Mouse (Mus musculus) right cerebral cortex, postnatal 14 days (tissue): ENCODE data around the gene Krt32.

Source experiments
- DNase-seq: peaks from one replicate; pipeline ENCODE4 v3.0.0; 2022

The Krt32 gene

DNA sequence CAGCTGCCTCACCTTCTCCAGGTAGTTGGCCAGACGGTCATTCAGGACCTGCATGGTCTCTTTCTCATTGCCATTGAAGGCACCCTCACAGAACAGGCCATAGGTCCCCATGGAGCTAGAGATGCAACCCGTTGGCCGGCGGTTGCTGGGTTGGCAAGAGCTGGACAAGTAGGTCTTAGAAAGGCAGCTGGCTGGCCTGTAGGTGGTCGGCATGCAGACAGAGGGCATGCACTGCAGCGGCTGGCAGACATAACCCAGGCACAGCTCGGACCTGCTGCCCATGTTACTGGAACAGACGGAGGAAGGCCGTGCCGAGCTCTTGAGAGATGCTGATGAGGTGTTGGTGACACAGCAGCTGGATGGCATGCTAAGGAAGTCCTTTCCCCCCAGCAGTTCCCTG lies at the start of gene Krt32:
Krt32 (minus strand) TSS at position 366 of the 400 bp plus-strand sequence.
- DNase-seq: no peak

DNA sequence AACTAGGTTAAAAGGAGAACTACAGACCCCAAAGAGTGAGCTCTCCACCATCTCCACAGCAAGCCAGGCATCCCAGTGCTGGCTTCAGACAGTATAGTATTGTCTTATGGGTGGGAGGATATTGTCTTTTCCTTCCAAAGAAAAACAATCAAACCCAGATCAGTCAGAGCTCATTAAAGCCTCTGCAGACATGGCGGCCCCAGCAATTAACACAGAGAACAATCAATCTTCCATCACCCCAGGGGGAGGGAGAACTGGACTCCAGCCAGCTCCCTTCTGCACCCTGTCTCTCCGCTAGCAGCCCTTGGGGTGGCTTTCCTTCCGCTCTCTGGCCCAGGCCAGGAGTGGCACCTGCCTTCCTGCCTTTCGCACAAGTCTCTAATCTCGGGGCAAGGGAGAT lies 49.7 kb upstream of the Krt32 start:
- no peak for DNase-seq

DNA sequence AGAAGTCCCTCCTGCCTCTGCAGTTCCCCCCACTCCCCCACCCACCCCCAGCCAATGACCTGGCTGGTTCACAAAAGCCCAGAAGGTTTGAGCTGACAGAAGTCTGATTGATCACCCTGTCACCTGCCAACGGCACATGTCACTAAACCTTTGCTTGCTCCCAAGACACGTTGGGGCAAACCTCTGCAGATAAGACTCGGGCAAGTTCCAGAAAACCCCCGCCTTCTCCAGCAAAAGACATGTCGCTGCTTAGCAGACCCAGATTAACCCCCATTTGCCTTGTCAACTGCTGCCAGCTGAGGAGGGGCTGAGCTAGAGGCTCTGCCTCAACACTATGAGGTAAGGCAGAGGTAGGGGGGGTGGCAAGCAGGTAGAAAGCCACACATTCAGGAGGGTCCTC lies 48.5 kb upstream of the Krt32 start:
- no peak for DNase-seq

DNA sequence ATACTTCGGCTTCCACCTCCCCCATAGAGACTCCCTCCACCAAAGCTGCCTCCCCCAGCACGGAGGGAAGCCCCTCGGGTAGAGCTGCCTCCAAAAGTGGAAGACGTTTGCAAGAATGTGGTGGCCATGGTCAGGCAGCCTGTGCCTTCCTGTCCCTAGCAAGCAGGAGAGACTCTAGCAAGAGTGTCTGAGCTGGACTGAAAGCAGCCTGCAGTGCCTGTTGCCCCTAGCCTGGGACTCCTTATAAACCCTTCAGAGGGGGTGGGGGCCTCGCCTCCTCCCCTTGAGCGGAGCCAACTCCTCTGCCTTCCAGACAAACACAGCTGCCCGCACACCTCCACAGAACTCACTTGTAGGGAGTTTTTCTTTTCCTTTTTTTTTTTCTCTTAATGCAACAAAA lies 47.7 kb upstream of the Krt32 start, which contains the start of gene Krt15:
Krt15 (minus strand) TSS at position 198 of the 400 bp plus-strand sequence.
- DNase-seq: no peak

DNA sequence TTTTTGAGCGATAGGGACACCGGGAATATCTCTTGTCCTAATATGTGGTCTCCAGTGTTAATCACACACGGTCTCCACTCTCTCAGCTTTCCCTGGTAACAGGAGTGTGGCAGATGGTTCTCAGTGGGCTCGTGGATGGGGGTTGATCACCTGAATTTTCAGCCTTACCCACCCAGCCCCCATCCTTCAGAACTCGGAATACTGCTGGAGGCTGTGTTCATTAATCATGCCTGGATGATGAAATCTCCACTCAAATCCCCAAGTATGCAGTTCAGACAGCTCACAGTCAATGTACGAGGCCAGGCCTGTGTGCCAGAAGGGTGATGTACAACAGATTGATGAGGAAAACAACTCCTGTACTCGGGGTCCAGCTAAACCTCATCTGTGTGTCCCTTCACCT lies 36.9 kb upstream of the Krt32 start:
- DNase-seq: no peak

DNA sequence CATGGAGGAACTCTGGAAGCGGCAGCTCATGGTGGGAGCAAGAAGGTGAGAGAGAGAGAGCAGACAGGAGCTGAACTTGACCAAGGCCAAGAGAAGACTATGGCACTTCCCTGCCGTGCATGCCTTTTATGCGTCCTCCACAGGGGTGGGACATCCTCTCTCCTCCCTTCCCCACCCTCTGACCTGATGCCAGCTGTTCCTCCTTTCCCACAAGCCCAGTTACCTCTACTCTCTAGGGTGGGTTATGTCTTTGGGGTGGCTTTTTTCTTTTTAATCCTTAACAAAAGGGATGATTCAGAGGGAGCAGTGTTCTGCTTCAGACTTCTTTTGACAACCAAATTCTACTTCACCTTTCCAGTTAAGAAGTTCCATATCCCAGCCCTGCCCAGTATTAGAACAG lies 33.4 kb upstream of the Krt32 start, which contains the start of gene Krt13:
Krt13 (minus strand) TSS at position 101 of the 400 bp plus-strand sequence.
- DNase-seq: no peak

DNA sequence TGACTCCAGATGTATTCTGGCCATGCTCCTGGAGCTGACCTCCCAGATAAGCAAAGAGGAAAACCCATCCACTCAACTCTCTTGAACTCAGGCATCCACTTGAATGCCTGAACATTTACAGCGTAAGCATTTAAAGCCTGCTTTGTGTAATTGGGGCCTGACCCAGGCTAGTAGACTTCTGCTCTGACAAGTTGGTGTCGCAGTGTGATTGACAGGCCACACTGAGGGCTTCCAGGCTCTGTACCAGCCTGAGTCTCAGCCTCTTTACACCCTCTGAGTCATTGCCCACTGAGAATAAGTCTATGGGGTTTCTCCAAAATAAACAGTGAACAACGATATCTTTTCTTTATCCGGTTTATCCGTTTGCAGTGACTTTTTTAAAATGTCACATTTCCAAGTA lies 32.3 kb upstream of the Krt32 start:
- DNase-seq: no peak

DNA sequence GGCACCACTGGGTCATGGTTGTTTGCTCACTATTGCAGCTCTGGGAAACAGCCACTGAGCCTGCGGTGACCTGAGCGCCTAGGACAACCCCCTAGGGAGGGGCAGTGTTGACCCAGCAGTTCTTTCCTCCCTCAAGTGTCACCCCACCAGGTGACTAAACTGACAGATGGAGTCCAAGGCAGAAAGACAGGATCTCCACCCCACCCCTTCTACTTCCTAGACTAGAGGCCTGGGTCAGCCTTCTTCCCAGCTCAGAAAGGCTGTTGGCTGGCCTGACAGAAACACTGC lies 25.7 kb upstream of the Krt32 start:
- no peak for DNase-seq

DNA sequence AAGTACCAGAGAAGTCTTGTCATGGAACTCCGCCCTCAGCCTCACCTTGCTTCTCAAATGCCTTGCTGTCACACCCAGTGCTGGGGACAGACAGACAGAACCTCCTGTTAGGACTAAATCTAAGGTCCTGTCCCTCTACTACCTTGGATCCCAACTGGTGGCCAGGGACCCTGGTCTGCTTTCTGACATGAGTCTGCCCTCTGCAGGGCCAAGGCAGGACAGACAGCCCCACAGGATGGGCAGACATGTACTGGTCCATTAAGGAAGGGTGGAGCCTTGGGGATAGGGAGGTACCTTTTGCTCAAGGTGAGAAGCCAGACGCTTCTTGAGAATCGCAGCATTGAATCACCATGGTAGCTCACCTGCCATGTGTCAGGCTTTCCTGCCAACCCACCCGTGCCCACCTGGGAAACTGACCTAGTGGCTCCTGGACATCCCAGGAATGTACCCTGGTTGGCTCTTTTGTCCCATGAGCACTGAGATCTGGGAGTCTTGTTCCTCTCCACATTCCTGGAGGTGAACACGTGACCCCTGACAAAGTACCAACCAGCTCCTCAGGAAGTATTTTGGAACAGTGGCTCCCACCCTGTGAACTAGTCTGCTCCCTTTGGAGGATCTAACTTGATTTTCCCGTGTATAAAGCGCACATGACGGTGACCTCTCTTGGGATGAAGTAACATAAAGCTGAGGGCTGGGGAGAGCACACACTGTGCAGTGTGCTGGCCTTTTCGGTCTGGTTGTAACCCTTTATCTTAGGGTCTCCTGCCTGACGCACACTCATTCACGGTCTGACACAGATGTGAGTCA lies 25.1 kb upstream of the Krt32 start:
- DNase-seq: no peak

DNA sequence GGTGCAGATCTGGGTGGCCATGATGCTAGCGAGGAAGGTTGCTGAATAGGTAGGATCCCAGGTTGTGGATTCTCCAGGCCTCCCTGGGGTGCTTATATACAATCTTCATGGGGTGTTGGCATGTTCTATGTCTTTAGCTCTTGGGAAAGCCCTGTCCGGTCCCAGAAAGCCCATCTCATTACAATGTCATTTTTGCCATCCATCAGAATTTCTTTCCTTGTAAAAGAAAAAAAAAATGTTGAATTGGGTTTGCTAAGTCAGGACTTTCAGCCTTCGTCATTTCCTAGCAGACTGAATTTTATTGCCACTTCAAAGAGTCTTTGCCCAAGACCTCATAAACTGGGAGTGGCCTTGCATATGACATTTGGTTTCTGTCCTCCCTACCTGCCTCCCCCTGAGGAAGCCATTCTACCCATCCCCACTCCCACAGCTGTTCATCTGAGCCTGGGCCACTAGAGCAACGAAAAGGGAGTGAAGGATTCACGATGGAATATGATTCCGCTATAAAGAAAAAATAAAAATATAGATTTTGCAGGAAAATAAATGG lies 17.6 kb upstream of the Krt32 start, which contains the start of gene Krt36:
Krt36 (minus strand) TSS at position 51 of the 547 bp plus-strand sequence.
- DNase-seq: no peak

DNA sequence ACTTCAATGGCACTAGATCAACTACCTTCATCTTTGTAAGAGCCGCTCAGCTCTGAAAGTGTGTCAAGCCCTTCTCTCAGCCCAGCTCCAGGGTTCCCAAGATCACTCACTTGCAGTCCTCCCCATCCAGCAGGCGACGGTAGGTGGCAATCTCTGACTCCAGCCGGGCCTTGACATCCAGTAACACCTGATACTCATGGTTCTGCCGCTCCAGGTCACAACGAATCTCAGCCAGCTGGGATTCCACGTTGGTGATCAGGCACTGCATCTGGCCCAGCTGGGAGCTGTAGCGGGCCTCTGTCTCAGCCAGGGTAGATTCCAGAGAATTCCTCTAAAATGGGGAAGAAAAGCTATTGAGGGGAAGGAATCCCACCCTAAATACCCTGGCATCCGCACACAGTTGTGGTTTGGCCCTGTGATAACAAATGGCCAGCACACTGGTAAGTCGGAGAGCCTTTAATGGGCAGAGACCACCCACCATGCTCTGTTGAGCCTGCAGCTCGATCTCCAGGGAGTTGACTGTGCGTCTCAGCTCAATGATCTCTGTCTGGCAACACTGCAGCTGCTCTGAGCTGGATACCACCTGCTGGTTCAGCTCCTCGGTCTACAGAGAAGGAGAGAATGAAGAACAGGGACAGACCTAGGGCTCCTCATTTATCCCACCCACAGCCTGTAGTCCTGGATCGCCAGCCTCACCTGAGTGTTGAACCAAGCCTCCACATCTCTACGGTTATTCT lies 14.8 kb upstream of the Krt32 start:
- no peak for DNase-seq

DNA sequence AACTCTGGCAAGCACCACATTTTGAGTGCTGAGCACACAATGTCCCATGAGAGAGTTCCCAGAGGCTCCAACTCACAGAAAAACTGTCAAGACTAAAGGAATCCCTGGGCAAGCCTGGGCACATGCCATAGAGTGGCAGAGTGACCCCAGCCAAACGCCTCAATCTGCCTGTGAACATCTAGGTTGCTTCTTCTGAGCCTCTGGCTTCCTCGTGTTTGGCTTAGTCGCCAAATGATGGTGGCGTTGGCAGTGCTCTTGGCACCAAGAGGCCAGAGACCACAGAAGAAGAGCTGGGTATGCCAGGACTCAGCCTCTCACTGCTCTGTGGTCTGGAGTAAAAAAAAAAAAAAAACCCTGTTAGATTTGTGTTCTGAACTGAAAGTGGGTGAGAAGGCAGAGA lies 12.4 kb upstream of the Krt32 start:
- DNase-seq: no peak

DNA sequence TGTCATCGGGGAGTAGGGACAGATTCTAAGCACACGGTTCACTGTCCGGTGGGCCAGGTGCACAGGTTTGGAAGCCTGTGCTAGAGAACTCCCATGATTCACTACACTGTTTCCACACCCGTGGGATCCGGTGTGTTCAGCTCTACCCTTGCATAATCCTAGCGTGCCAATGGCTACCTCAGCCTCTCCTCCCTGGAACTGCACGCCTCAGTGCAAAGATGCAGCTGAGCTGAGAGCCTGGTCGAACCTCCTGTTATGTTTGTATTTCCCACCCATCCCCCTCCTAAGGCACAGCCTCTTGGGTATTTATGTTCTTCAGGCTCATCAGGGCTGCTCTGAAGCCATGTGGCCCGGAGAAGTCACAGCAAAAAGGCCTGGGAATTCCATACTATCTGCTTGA lies 9.8 kb upstream of the Krt32 start:
- DNase-seq: no peak

DNA sequence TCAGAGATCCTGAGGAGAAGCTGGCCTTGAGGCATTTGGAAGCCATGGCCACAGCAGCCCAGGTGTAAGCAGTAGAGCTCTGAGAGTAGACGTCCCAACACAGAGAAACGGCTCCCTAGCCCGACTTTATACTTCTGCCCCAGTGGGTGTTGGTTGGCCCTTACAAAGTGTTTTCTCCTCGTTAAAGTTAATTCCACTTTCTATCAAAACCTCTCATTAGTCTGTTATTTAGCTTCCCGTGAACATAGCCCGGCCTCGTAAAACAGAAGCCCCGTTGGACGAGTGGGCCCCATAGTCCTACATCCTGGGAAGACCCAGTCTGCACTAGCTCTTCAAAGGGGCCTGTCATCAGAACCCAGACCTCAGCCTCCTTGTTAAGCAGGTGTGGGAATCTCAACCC lies 8.1 kb upstream of the Krt32 start, which contains the start of gene Krt35:
Krt35 (minus strand) TSS at position 101 of the 400 bp plus-strand sequence.
- no peak for DNase-seq

DNA sequence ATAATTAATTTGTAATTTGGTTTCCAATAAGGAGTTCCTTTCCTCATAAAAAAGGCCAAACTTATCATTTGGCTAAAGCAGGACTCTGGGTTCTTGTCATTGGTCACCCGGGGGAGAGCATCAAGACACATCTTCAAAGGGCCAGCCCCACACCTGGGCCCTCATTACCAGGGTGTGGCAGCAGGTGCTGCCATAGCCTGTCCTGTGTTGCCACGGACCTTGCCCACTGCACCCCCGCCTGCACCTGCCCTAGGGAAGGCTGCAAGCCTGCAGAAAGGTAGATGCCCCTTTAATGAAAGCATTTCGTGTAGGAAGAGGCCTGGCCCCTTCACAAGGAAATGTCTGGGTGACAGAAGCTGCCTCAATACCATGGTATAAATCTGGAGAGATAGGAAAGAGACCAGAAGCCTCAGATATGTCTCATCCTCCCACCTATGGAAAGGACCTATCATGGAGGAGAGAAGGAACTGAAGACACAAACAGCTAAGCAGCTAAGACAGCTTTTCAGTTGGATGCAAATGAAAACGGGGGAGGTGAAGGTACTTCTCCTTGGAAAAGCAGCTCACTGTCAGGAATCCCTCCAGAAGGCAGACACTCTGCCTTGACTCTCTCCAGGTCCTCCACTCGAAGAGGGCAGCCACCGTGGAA lies 476 bp upstream of the Krt32 start:
- DNase-seq: no peak

DNA sequence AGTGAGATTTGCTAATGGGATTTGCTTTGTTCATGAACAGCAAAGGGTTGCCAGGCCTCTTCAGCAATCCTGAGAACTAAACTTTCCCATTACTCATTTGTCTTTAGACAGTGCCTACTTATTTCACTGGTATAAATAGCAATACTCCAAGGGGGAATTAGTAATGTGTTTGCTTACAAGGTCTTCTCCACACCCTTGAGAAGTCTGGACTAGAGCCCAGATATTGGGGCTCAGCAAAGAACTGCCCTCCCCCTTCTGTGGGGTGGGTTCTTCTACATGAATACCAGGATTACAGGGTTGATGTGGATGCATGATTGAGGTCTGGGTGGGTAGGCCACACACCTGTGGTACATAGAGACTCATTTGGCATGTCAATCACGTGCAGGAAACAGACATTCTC lies 14.2 kb downstream of the Krt32 start:
- DNase-seq: no peak

DNA sequence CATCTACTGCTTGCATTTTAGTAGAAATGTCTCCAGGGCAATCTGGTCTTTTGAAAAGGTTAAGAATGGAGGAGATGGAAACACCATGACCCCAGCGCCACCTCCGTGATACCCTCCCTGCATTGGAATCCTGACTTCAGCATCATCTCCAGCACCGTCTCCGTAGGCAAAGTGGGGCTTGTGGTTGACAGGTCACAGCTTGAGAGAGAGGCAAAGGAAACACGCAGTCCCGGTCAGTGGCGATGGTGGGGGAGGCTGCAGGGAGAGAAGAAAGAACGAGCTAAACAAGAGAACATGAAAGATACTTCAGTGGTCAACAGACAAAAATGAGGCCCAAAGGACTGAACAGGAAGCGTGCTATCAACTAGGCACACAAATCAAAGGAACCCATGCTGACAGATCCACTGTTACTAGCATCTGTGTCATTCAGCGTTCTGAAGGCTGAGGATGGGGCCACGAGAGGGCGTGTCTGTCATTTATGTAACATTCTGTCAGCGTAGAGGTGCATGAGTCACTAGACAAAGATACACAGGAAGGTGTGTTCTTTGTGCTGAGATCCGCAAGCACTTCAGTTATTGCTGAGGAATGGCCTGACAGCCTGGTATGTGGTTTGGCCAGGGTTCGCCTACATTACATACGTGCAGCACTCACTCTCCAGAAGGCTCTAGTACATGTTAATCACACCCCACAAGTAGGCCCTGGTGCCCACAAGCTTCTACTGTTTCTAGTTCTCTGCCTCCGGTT lies 20.6 kb downstream of the Krt32 start:
- DNase-seq: no peak

DNA sequence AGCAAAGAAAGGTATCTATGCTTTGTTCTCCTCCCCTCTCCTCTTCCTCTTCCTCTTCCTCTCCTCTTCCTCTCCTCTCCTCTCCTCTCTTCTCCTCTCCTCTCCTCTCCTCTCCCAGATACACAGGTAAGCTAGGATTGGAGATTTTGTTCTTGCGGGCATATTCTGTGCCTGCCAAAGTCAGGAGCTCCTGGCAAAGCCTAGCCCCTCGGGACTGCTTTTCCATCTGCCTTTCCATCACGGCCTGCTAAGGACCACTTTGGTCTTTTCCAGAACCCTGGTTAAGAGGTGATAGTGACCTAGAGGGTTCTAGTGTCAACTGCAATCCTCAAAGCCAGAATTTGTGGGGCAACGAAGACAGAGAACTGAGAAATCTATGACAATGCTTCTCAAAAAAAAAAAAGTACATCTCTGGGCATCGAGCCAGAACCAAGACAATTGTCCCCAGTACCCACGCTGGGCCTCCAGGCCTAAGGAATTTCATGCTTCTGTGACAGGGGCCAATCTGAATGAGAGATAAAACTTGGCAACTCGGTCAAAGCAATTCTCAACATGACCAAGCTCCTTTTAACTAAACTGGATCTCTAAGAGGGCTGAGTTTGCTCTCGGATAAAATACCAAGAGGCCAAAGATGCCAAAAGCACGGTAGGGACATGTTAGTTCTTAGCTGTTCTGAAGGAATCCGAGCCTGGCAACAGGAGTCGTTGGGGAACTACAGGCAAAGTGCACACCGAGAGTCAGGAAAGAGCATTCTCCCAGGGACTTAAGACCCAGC lies 21.6 kb downstream of the Krt32 start:
- no peak for DNase-seq

DNA sequence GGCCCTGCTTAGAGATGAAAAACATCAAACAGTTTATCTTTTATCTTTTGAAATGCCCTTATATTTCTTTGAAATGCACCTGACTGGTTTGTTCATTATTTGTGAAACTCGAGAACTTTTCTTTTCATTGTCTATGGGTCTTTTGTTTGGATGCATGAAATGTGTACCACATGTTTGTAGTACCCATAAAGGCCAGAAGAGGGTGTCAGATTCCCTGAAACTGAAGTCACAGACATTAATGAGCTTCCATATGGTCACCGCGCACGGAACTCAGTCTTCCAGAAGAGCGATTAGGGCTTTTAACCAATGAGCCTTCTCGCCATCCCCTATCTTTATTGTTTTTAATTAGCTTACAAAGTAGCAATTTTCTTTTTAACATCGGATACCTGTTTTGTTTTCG lies 29.2 kb downstream of the Krt32 start:
- DNase-seq: no peak

DNA sequence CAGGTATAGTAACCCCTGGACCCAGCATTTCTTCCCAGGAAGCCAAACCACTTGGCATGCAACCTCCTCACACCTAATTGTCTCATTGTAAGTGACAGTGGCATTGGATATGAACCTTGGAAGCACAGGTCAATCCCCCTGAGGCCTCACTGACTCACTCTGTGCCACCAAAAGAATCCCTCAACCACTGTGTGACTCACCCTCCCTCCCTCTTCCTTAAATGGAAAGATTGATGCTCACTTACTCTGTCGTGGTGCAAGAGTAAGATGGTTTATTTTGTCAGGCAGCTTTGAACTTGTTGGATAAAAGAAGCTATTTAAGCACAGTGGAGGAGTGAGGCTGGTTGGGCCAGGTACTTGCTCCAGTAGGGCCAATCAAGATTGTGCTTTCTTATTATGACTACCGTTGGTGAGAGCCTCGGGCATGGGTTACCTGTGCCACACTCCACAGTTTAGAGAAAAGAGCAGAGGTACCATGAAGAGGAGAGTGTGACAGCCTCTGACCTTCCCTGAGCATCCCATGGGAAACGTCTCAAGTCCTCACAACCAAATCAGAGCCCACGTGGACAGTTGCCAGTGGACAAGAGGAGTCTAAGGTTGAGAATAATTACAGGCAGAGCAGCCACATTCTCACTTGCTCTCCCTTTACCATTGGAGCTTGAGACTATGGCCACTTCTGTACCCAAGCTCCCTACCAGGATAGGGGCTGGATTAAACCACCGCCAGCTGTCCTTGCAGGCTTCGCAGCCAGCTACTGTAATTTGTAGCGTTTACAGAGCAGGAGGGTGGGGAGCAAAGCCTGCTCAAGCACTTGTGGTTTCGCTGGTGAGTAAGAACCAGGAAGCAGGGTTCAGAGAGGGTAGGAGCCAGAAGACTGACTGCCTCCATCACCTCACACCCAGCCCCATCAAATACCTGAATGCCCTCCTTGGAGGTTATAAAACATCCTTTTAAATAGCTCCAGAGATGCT lies 32.1 kb downstream of the Krt32 start:
- no peak for DNase-seq

DNA sequence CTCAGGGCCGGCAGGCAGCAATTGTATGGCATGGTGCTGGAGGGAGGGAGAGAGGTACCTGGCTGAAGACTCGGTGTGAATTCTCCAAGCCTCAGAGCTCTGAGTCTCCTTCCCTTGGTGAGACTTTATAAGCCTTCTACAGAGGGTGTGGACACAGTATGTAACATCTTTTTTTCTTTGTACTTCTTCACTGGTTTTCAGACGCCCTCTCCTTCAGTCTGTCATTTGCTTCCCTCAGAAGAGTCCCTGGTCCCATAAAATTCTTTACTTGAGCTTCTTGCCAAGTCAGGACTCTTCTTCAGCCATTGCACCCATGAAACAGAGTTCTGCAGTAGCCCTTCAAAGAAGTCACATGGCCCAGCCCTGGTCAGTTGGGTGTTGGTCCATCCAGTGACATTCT lies 37.6 kb downstream of the Krt32 start, which contains the start of gene Krt31:
Krt31 (minus strand) TSS at position 101 of the 400 bp plus-strand sequence.
- DNase-seq: no peak
